ENCODE assay signal across 8 mouse cellular contexts in genomic region chr13:101760953-101761352, GRCm38 (mm10). TPM values are rescaled to one million over a fixed set of nuclear protein-coding genes. Genes with fewer than 3 reads are reported as not detected.
DNase-seq lines count a peak whose midpoint lies in the region; ATAC-seq and TF ChIP-seq lines count a peak whose summit lies in the region.

No protein-coding gene starts in this region.

- H3K27ac ChIP-seq in kidney, adult 2 months (ENCODE audit: insufficient read depth, low read depth, low read length) = peak overlapping the region; percentile 58
- peak overlapping the region; percentile 49 for H3K27ac ChIP-seq in ES-E14 (ENCODE audit: insufficient read depth, low read depth, low read length, poor library complexity, severe bottlenecking)
- H3K27ac ChIP-seq in embryonic facial prominence, embryonic 14.5 days (replicated peaks; ENCODE audit: low read depth, low read length) = 0 out of 2 replicates have a peak overlapping the region, but pooled peaks have one; percentile 52
- H3K27ac ChIP-seq in liver, embryonic 14.5 days = peak overlapping the region; percentile 25; the same call in 1 of the 2 replicates
- H3K27ac ChIP-seq in forebrain, embryonic 16.5 days (ENCODE audit: low read length) = no peak overlapping the region

- peak; percentile 65 for TF ChIP-seq EP300 in liver, embryonic 14.5 days (IDR thresholded peaks at IDR 0.05; ENCODE audit: low read depth)

- no peak for DNase-seq in kidney, adult 2 months
- no peak for DNase-seq in kidney, adult 9 months
- DNase-seq in ES-E14 (ENCODE audit: low read depth, low spot score) = no peak
- no peak for DNase-seq in embryonic facial prominence, embryonic 14.5 days (ENCODE audit: low spot score)
- no peak for DNase-seq in liver, embryonic 14.5 days (ENCODE audit: low read depth in 3 of 3, low spot score in 3 of 3)
- DNase-seq in embryo, embryonic 11 days = no peak
- no peak for DNase-seq in right cerebral cortex, postnatal 10 days (ENCODE audit: low spot score in 2 of 2)

- H3K36me3 ChIP-seq in kidney, adult 2 months (ENCODE audit: control insufficient read depth, insufficient read depth, low read length) = peaks cover 4% of the 10 kb centered on the region
- H3K36me3 ChIP-seq in ES-E14 (ENCODE audit: control insufficient read depth, insufficient read depth, low read length, poor library complexity, severe bottlenecking) = peaks cover 4% of the 10 kb centered on the region; the same call in 1 of the 2 replicates
- H3K36me3 ChIP-seq in embryonic facial prominence, embryonic 14.5 days (ENCODE audit: control insufficient read depth, insufficient read depth, low read length) = peaks cover 21% of the 10 kb centered on the region
- peaks cover 8% of the 10 kb centered on the region for H3K36me3 ChIP-seq in liver, embryonic 14.5 days (replicated peaks; ENCODE audit: control insufficient read depth, insufficient read depth, low read depth)
- H3K36me3 ChIP-seq in forebrain, embryonic 16.5 days (ENCODE audit: control insufficient read depth, insufficient read depth) = 0 out of 2 replicates have a peak, but pooled peaks cover 4% of the 10 kb centered on the region

- no peak for TF ChIP-seq POLR2A in kidney, adult 2 months (IDR thresholded peaks at IDR 0.05; ENCODE audit: low read depth, low read length)

- no peak overlapping the region for H3K9ac ChIP-seq in ES-E14 (ENCODE audit: insufficient read depth, low read depth, low read length, poor library complexity, severe bottlenecking)
- no peak overlapping the region for H3K9ac ChIP-seq in embryonic facial prominence, embryonic 14.5 days (ENCODE audit: low read depth, low read length)
- H3K9ac ChIP-seq in liver, embryonic 14.5 days (replicated peaks) = no peak overlapping the region
- H3K9ac ChIP-seq in forebrain, embryonic 16.5 days (replicated peaks; ENCODE audit: low read depth, low read length) = no peak overlapping the region

- H3K4me2 ChIP-seq in embryonic facial prominence, embryonic 14.5 days (ENCODE audit: low read depth, low read length) = peak overlapping the region; percentile 26; the same call in 1 of the 2 replicates
- H3K4me2 ChIP-seq in liver, embryonic 14.5 days (ENCODE audit: low read depth) = peak overlapping the region; percentile 63
- no peak overlapping the region for H3K4me2 ChIP-seq in forebrain, embryonic 16.5 days (ENCODE audit: low read length)

- no peaks in the 10 kb centered on the region for H3K27me3 ChIP-seq in kidney, adult 2 months (replicated peaks; ENCODE audit: control insufficient read depth, insufficient read depth, low read length)
- H3K27me3 ChIP-seq in embryonic facial prominence, embryonic 14.5 days (replicated peaks; ENCODE audit: control insufficient read depth, insufficient read depth, low read length) = no peaks in the 10 kb centered on the region
- H3K27me3 ChIP-seq in liver, embryonic 14.5 days (ENCODE audit: control insufficient read depth, insufficient read depth, low read length) = no peaks in the 10 kb centered on the region
- H3K27me3 ChIP-seq in forebrain, embryonic 16.5 days (replicated peaks; ENCODE audit: control insufficient read depth, insufficient read depth, low read length) = no peaks in the 10 kb centered on the region

- H3K9me3 ChIP-seq in ES-E14 (ENCODE audit: control insufficient read depth, insufficient read depth, low read depth, low read length) = no peaks in the 10 kb centered on the region
- no peaks in the 10 kb centered on the region for H3K9me3 ChIP-seq in embryonic facial prominence, embryonic 14.5 days (ENCODE audit: control insufficient read depth, low read length)
- no peaks in the 10 kb centered on the region for H3K9me3 ChIP-seq in liver, embryonic 14.5 days (ENCODE audit: control insufficient read depth, low read length)
- H3K9me3 ChIP-seq in forebrain, embryonic 16.5 days (ENCODE audit: control insufficient read depth, low read length) = no peaks in the 10 kb centered on the region

- in situ Hi-C loops in ES-E14 (cut with MboI; ENCODE audit: low sequenced_read_pairs in 2 of 2, unreplicated experiment in 2 of 2) = no loop called here

- peaks cover 44% of the 10 kb centered on the region for H3K4me1 ChIP-seq in kidney, adult 2 months (ENCODE audit: control insufficient read depth, insufficient read depth, low read length)
- peaks cover 6 to 33% of the 10 kb centered on the region in 2 experiments; a peak in 3 of 4 replicates for H3K4me1 ChIP-seq in ES-E14 (ENCODE audit: control insufficient read depth in 2 of 2, insufficient read depth in 2 of 2, low read length in 2 of 2, poor library complexity in 1 of 2)
- peaks cover 62% of the 10 kb centered on the region for H3K4me1 ChIP-seq in embryonic facial prominence, embryonic 14.5 days (ENCODE audit: control insufficient read depth, insufficient read depth, low read length)
- peaks cover 46 to 57% of the 10 kb centered on the region in 2 experiments for H3K4me1 ChIP-seq in liver, embryonic 14.5 days (replicated peaks; ENCODE audit: control insufficient read depth in 2 of 2, insufficient read depth in 2 of 2, low read length in 1 of 2)
- peaks cover 56% of the 10 kb centered on the region for H3K4me1 ChIP-seq in forebrain, embryonic 16.5 days (replicated peaks; ENCODE audit: control insufficient read depth, insufficient read depth, low read length)

- ATAC-seq in embryonic facial prominence, embryonic 14.5 days (ENCODE audit: low read depth) = no peak
- ATAC-seq in liver, embryonic 14.5 days (ENCODE audit: insufficient read depth) = peak; percentile 85
- ATAC-seq in forebrain, embryonic 16.5 days = no peak

- no peak for TF ChIP-seq CTCF in kidney, adult 2 months (conservative IDR thresholded peaks at IDR 0.05; ENCODE audit: insufficient read depth, insufficient read length, low read depth, low read length)
- no peak for TF ChIP-seq CTCF in liver, embryonic 14.5 days (IDR thresholded peaks at IDR 0.05; ENCODE audit: low read depth)

- WGBS in kidney, adult 2 months = 65% methylated on average over 3 of the region's 3 CpGs
- WGBS in embryonic facial prominence, embryonic 14.5 days = 65% methylated on average over 3 of the region's 3 CpGs
- 31% methylated on average over 3 of the region's 3 CpGs for WGBS in liver, embryonic 14.5 days (ENCODE audit: insufficient replicate concordance)
- 91% methylated on average over 3 of the region's 3 CpGs for WGBS in forebrain, embryonic 16.5 days

- no peak overlapping the region for H3K4me3 ChIP-seq in kidney, adult 2 months (ENCODE audit: insufficient read depth, low read depth, low read length)
- H3K4me3 ChIP-seq in ES-E14 (ENCODE audit: insufficient read depth in 1 of 2, low read depth in 1 of 2, low read length in 2 of 2, poor library complexity in 1 of 2, severe bottlenecking in 1 of 2) = no peak overlapping the region
- H3K4me3 ChIP-seq in embryonic facial prominence, embryonic 14.5 days (ENCODE audit: low read depth, low read length) = no peak overlapping the region
- H3K4me3 ChIP-seq in liver, embryonic 14.5 days (ENCODE audit: insufficient read depth in 1 of 2, low read depth in 2 of 2, low read length in 2 of 2) = no peak overlapping the region
- no peak overlapping the region for H3K4me3 ChIP-seq in forebrain, embryonic 16.5 days (replicated peaks; ENCODE audit: low read length)

TF ChIP-seq in ES-E14, 5 proteins besides CTCF, POLR2A, EP300 and RAD21:
- TF ChIP-seq ZC3H11A (IDR thresholded peaks at IDR 0.05; ENCODE audit: borderline replicate concordance, low read depth, low read length) (no peak), HCFC1 (IDR thresholded peaks at IDR 0.05; ENCODE audit: borderline replicate concordance, insufficient read depth, low read length) (no peak), MAFK (IDR thresholded peaks at IDR 0.05; ENCODE audit: insufficient read depth, low read depth, low read length) (no peak), CHD2 (IDR thresholded peaks at IDR 0.05; ENCODE audit: low read depth, low read length) (no peak), ZNF384 (IDR thresholded peaks at IDR 0.05; ENCODE audit: low read depth, low read length) (no peak)

RNA-seq across cellular contexts. Expression of gene Pik3r1, which starts 7.1 kb away (rescaled TPM):
- 17.1 and 21.2 TPM in 2 replicates for polyA plus RNA-seq in kidney, adult 2 months (2012; rRNA removed)
- 6.7 and 7.3 TPM in 2 replicates for total RNA-seq in ES-E14 (2012; rRNA removed)
- 45.9 and 49.1 TPM in 2 replicates for polyA plus RNA-seq in embryonic facial prominence, embryonic 14.5 days (2014; fragmentation: Nextera tagmentation; extraction: Ambion mirVana)
- polyA plus RNA-seq in liver, embryonic 14.5 days (2012; rRNA removed) = 6.6 and 10.3 TPM in 2 replicates
- polyA plus RNA-seq in liver, embryonic 14.5 days (2014; fragmentation: Nextera tagmentation; extraction: Ambion mirVana) = 23.7 and 25.5 TPM in 2 replicates
- polyA plus RNA-seq in forebrain, embryonic 16.5 days (2015; fragmentation: Nextera tagmentation; extraction: Ambion mirVana) = 36.4 and 42.7 TPM in 2 replicates
